Mouse (Mus musculus) embryo, embryonic 11 days (tissue): ENCODE data around the gene Ffar3.
"Not testable (repeated sequence)": the region's sequence is repeated elsewhere in the genome, so short reads cannot be mapped to it uniquely, and the experiment has no call there.

Experiments used
- DNase-seq: peaks from one replicate; pipeline ENCODE4 v3.0.0-alpha.2; 2015

Ffar3 gene

DNA sequence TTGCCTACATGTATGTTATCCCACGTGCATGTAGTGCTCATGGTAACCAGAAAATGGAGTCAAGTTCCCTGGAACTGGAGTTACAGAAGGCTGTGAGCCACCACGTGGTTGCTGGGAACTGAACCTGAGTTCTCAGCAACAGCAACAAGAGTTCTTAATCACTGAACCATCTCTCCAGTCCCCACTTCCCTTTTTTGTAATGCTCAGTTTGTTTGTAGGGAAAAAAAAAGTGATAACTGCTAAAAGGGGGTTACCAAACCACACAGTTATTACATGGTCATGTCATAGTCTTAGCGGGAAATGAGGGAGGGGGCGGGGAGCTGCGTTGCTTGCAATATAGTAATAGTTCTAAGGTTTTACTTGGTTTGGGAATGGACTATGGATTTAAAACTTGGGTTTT is 13.9 kb downstream of the Ffar3 start:
- DNase-seq: no peak

DNA sequence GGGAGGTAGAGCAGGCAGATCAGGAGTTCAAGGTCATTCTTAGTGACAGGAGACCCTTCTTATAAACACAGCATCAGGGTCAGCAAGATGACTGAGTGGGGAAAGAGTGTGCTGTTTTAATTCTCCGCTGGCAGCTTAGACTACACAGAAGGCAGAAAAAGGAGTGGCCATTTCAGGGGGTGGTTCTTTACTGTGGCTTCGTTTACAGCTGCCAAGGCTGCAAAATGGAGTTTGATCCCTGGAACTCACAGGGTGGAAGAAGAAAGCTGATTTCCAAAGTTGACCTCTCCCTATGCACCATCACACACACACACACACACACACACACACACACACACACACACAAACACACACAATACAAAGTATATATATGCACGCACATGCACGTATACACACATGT is 14.6 kb downstream of the Ffar3 start:
- DNase-seq: no peak

DNA sequence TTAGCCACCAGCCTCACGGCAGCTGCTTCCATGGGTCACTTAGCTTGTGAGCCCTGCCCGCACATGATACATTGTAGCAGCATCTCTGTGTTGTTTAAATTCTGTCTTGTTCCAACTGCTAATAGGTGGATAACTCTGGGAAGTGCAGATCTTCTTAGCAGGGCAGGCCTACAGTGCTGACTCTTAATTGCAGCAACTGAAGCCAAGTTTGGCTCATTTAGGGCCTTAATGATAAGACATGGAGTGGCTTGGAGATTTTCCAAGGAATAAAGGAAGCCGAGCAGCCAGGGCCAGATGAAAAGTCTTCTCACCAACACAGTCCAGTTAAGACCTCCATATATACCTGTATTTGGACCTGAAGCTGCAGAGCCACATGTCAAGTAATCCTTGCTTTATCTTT is 15.7 kb downstream of the Ffar3 start:
- no peak for DNase-seq

- no peak for DNase-seq
Observed at GRCm38 (mm10) chr7:30837277-30837676, 18.7 kb downstream of the Ffar3 start.

GRCm38 (mm10) chr7:30832684-30833083 is 23.3 kb downstream of the Ffar3 start:
- DNase-seq: not testable (repeated sequence)

DNA sequence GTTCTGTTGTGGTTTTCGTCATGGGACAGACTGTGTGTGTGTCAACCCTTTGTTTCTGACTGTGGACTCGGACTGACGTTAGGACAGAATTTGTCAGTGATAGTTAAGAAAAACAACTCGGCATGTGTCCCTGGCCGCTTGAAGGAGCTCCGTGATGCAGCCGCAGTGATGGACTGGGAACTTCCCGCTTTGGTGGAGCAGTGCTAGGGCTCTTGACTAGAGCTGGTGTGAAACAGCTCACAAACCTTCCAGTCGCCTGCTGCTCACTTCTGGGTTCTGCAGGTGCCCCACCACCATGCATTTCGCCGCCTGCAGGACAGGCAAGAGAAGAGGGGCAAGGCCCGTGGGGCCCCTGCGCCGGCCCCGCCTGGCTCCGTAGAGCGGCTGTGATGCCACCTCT is 23.7 kb downstream of the Ffar3 start:
- no peak for DNase-seq

DNA sequence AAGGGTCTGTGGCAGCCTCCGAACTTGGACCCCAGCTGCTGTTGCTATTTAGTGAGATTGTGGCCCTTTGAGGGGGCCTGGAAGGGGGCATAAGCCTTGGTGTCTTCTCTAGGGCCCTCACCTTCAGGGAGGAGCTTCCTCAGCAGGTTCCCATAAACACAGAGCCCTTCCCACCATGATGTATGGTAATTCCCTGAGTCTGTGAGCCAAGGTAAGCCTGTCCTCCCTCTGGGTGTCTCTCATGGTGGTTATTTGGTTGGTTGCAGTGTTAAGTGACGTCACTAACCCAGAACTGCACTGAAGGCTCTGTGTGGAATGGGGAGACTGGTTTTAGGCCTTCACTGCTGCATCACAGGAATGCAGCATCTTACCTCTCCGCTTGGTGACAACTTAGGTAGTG is 26.6 kb downstream of the Ffar3 start:
- DNase-seq: no peak

GRCm38 (mm10) chr7:30828871-30829270 is 27.1 kb downstream of the Ffar3 start:
- DNase-seq: not testable (repeated sequence)

DNA sequence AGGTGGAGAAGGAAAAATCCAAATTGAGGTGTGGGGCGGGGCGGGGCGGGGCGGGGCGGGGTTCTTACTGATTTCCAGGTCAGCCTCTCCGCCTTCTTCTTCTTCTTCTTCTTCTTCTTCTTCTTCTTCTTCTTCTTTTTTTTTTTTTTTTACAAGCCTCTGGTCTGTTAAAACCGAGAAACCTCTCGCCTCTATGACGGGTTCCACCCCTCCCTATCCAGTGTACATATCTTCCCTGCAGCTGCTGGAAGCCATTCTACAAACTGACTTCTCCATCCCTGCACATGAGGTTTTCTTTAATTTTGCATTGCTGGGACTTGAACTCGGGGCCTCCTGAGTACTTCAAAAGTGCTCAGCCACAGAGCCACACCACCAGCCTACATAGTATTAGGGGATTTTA is 29.3 kb downstream of the Ffar3 start:
- DNase-seq: no peak

GRCm38 (mm10) chr7:30824306-30824705 is 31.7 kb downstream of the Ffar3 start:
- no peak for DNase-seq

DNA sequence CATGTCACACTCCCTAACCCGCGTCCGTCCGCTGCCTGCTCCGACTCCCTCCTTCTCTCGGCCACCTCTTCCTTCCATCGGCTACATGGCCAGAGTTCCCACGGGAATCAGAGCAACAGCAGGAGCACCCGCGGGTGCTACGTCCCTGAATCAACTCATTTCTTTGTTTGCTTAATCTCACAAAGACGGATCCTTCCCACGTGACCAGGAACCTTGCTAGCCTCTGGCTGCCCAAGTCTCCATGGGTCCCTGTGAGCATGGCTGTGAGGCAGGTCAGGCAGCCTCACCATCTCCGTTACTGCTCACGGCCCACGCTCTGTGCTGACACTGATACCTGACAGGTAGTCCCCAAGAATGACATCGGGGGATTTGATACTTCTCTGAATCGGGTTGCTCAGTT is 32.3 kb downstream of the Ffar3 start, which contains the start of gene Ffar2:
Gene Ffar2, minus strand, starts transcription at position 101 of the 400 bp plus-strand sequence.
- no peak for DNase-seq

GRCm38 (mm10) chr7:30821532-30821931 is 34.4 kb downstream of the Ffar3 start:
- DNase-seq: no peak

- no peak for DNase-seq
Observed at GRCm38 (mm10) chr7:30820854-30821445, 35.0 kb downstream of the Ffar3 start.

GRCm38 (mm10) chr7:30820131-30820530 is 35.8 kb downstream of the Ffar3 start:
- no peak for DNase-seq

- no peak for DNase-seq
Observed at GRCm38 (mm10) chr7:30812291-30812807, 43.6 kb downstream of the Ffar3 start.

DNA sequence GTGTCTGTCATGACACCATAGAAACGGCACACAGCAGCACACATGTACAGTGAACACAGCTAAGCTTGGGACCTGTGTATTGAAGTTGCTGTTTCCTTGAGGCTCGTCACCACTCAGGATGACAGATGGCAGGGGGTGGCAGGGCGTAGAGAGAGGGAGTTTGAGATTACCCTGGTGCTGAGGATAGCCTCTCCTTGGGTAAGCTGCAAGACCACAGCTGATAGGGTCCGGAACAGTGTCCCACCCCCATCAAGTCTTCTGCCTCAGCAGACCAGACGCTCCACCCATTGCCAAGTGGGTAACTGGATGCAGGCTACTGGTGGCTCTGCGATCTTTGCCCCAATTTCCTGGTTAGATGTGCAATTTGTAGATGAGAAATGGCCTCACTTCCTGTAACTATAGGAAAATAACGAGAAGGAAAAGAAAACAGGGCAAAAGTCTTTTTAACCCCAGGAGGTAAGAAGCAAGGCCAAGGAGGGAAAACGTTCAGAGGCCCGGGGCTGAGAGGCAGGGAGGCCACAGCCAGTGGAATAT is 44.2 kb downstream of the Ffar3 start:
- no peak for DNase-seq

DNA sequence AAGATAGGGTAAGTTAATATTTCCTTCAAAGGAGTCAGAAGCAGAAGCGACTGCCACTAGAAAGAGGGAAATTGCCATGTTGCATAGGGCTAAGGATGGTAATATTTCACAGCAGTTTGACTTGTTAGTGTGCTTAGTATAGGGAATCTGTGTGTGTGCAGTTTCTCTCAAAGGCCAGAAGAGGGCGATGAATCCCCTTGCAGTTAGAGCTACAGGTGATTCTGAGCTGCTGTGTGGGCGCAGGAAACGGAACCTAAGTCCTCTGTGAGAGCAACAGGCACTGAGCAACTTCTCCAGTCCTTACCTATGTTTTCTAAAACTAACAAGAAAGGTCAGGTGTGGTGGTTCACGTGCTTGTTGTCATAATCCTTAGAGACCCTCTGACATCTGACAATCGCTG is 45.7 kb downstream of the Ffar3 start:
- DNase-seq: no peak

DNA sequence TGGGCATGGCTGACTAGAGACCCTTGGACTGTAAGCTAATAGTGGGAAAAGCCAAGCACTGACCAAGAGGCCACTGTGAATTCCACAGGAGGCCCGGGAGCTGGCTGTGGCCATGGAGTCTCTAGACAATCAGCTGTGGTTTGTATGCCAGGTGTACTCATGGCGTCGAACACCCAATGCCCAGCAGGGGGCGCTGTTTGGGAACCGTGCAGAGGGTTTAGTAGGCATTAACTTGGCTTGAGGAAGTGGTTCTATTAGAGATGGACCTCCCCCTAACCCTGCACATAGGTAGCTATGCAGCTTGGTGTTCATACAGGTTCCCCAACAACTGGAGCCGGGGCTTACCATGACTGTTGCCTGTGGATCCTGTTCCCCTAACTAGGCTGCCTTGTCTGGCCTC is 50.1 kb downstream of the Ffar3 start:
- DNase-seq: peak; percentile 12
